Mouse (Mus musculus) midbrain, embryonic 13.5 days (tissue): ENCODE measurements around the gene Rora. TPM values are rescaled to one million over a fixed set of nuclear protein-coding genes. Genes with fewer than 3 reads are reported as not detected.

Experiments
- ATAC-seq: fragments of 200-750 bp; cut with Nextera tagmentation; 2 replicates; pipeline ENCODE4 v1.8.0; 2017; ENCODE audit warnings: mild to moderate bottlenecking, moderate TSS enrichment, moderate library complexity
- H3K27ac ChIP-seq: fragments of 300-500 bp; sonication (generic); 2 replicates; pipeline ENCODE4 v1.5.1; 2015; ENCODE audit warnings: inconsistent platforms, mild to moderate bottlenecking, moderate library complexity
- H3K27me3 ChIP-seq: fragments of 300-500 bp; sonication (generic); 2 replicates; pipeline ENCODE4 v1.6.1; 2015; ENCODE audit warnings: mild to moderate bottlenecking, inconsistent platforms
- H3K36me3 ChIP-seq: fragments of 300-500 bp; sonication (generic); 2 replicates; pipeline ENCODE4 v1.6.1; 2015; ENCODE audit warnings: mild to moderate bottlenecking, inconsistent platforms
- H3K4me1 ChIP-seq: fragments of 300-500 bp; sonication (generic); replicated peaks from 2 replicates; pipeline ENCODE4 v1.6.1; 2015; ENCODE audit warnings: inconsistent platforms
- H3K4me2 ChIP-seq: fragments of 300-500 bp; sonication (generic); replicated peaks from 2 replicates; pipeline ENCODE4 v1.6.1; 2015; ENCODE audit warnings: moderate library complexity, mild to moderate bottlenecking, inconsistent platforms
- H3K4me3 ChIP-seq: fragments of 300-500 bp; sonication (generic); replicated peaks from 2 replicates; pipeline ENCODE4 v1.5.1; 2015; ENCODE audit warnings: mild to moderate bottlenecking, inconsistent platforms
- H3K9ac ChIP-seq: fragments of 300-500 bp; sonication (generic); replicated peaks from 2 replicates; pipeline ENCODE4 v1.6.1; 2015; ENCODE audit warnings: mild to moderate bottlenecking, inconsistent platforms
- H3K9me3 ChIP-seq: fragments of 300-500 bp; sonication (generic); 2 replicates; pipeline ENCODE4 v1.6.1; 2016; ENCODE audit warnings: mild to moderate bottlenecking, inconsistent platforms
- WGBS: fragments of 180-500 bp; shearing (Covaris S2); methylation state at CpG from one replicate; pipeline ENCODE4 v1.1.7; 2015; 5-methylcytosine and 5-hydroxymethylcytosine counted together
- polyA plus RNA-seq: library from polyadenylated mRNA; unstranded; fragments of >200 nt; fragmentation: Nextera tagmentation; extraction: Ambion mirVana; gene quantifications from 2 replicates; pipeline ENCODE4 v1.2.1, GENCODE M21; 2015

The Rora gene
- polyA plus RNA-seq, 1 experiment from 2014 or later: 21.0 TPM

GRCm38 (mm10) chr9:68795314-68795713, 141.7 kb downstream of the Rora start:
- Histone ChIP-seq H3K27ac (no peak overlapping the region), H3K36me3 (no peaks in the 10 kb centered on the region), H3K9me3 (no peaks in the 10 kb centered on the region), H3K4me2 (no peak overlapping the region), H3K4me1 (no peaks in the 10 kb centered on the region; the same call in 1 of the 2 replicates), H3K9ac (no peak overlapping the region), H3K4me3 (no peak overlapping the region), H3K27me3 (no peaks in the 10 kb centered on the region)
- no peak for ATAC-seq
- WGBS: 89% methylated on average over 13 of the region's 13 CpGs

GRCm38 (mm10) chr9:68798221-68798620, 144.6 kb downstream of the Rora start:
- no peaks in the 10 kb centered on the region for H3K27me3 ChIP-seq
- H3K9me3 ChIP-seq: no peaks in the 10 kb centered on the region
- no peak overlapping the region for H3K4me3 ChIP-seq
- no peak overlapping the region for H3K9ac ChIP-seq
- WGBS: 80% methylated on average over 4 of the region's 4 CpGs
- no peak overlapping the region for H3K27ac ChIP-seq
- no peaks in the 10 kb centered on the region for H3K4me1 ChIP-seq
- no peaks in the 10 kb centered on the region for H3K36me3 ChIP-seq
- ATAC-seq: no peak
- H3K4me2 ChIP-seq: no peak overlapping the region

- Histone ChIP-seq H3K27me3 (no peaks in the 10 kb centered on the region), H3K4me1 (no peaks in the 10 kb centered on the region), H3K27ac (no peak overlapping the region), H3K9ac (no peak overlapping the region), H3K4me3 (no peak overlapping the region), H3K9me3 (no peaks in the 10 kb centered on the region), H3K4me2 (no peak overlapping the region), H3K36me3 (no peaks in the 10 kb centered on the region)
- 92% methylated on average over 6 of the region's 6 CpGs for WGBS
- no peak for ATAC-seq
Observed at GRCm38 (mm10) chr9:68799065-68799464, 145.5 kb downstream of the Rora start.

GRCm38 (mm10) chr9:68804229-68804628, 150.6 kb downstream of the Rora start:
- Histone ChIP-seq H3K36me3 (no peaks in the 10 kb centered on the region), H3K9ac (no peak overlapping the region), H3K4me2 (no peak overlapping the region), H3K27ac (no peak overlapping the region), H3K9me3 (no peaks in the 10 kb centered on the region), H3K4me3 (no peak overlapping the region), H3K27me3 (no peaks in the 10 kb centered on the region), H3K4me1 (peaks cover 5% of the 10 kb centered on the region)
- no peak for ATAC-seq
- 85% methylated on average over 6 of the region's 6 CpGs for WGBS

GRCm38 (mm10) chr9:68805776-68806175, 152.2 kb downstream of the Rora start:
- Histone ChIP-seq H3K4me1 (peaks cover 5% of the 10 kb centered on the region), H3K9ac (no peak overlapping the region), H3K27me3 (no peaks in the 10 kb centered on the region), H3K4me3 (no peak overlapping the region), H3K9me3 (no peaks in the 10 kb centered on the region), H3K27ac (peak overlapping the region; percentile 19; the same call in 1 of the 2 replicates), H3K36me3 (no peaks in the 10 kb centered on the region), H3K4me2 (no peak overlapping the region)
- ATAC-seq: no peak
- 69% methylated on average over 5 of the region's 5 CpGs for WGBS

- no peak overlapping the region for H3K4me3 ChIP-seq
- 90% methylated on average over 2 of the region's 2 CpGs for WGBS
- no peak for ATAC-seq
- no peak overlapping the region for H3K9ac ChIP-seq
- no peaks in the 10 kb centered on the region for H3K27me3 ChIP-seq
- no peak overlapping the region for H3K4me2 ChIP-seq
- H3K36me3 ChIP-seq: no peaks in the 10 kb centered on the region
- H3K9me3 ChIP-seq: no peaks in the 10 kb centered on the region
- peaks cover 5% of the 10 kb centered on the region for H3K4me1 ChIP-seq
- H3K27ac ChIP-seq: no peak overlapping the region
Observed at GRCm38 (mm10) chr9:68807735-68808134, 154.1 kb downstream of the Rora start.

GRCm38 (mm10) chr9:68809536-68809935, 155.9 kb downstream of the Rora start:
- Histone ChIP-seq H3K27ac (no peak overlapping the region), H3K9me3 (no peaks in the 10 kb centered on the region), H3K4me1 (peaks cover 5% of the 10 kb centered on the region), H3K4me3 (no peak overlapping the region), H3K9ac (no peak overlapping the region), H3K36me3 (no peaks in the 10 kb centered on the region), H3K4me2 (no peak overlapping the region), H3K27me3 (no peaks in the 10 kb centered on the region)
- 82% methylated on average over 5 of the region's 5 CpGs for WGBS
- no peak for ATAC-seq

GRCm38 (mm10) chr9:68814723-68815122, 161.1 kb downstream of the Rora start:
- H3K4me1 ChIP-seq: no peaks in the 10 kb centered on the region
- H3K27me3 ChIP-seq: no peaks in the 10 kb centered on the region
- no peaks in the 10 kb centered on the region for H3K36me3 ChIP-seq
- H3K4me3 ChIP-seq: no peak overlapping the region
- no peak overlapping the region for H3K27ac ChIP-seq
- H3K9me3 ChIP-seq: no peaks in the 10 kb centered on the region
- ATAC-seq: no peak
- 97% methylated on average over 1 of the region's 1 CpGs for WGBS
- H3K9ac ChIP-seq: no peak overlapping the region
- no peak overlapping the region for H3K4me2 ChIP-seq

GRCm38 (mm10) chr9:68815877-68816276, 162.3 kb downstream of the Rora start:
- no peaks in the 10 kb centered on the region for H3K27me3 ChIP-seq
- H3K9me3 ChIP-seq: no peaks in the 10 kb centered on the region
- WGBS: 96% methylated on average over 9 of the region's 9 CpGs
- H3K4me3 ChIP-seq: no peak overlapping the region
- no peaks in the 10 kb centered on the region for H3K36me3 ChIP-seq
- H3K4me2 ChIP-seq: no peak overlapping the region
- no peak for ATAC-seq
- no peak overlapping the region for H3K27ac ChIP-seq
- H3K4me1 ChIP-seq: 0 out of 2 replicates have a peak, but pooled peaks cover 3% of the 10 kb centered on the region
- no peak overlapping the region for H3K9ac ChIP-seq

- H3K4me3 ChIP-seq: no peak overlapping the region
- H3K27me3 ChIP-seq: no peaks in the 10 kb centered on the region
- WGBS: 80% methylated on average over 4 of the region's 4 CpGs
- H3K9me3 ChIP-seq: no peaks in the 10 kb centered on the region
- no peak for ATAC-seq
- H3K4me2 ChIP-seq: no peak overlapping the region
- H3K4me1 ChIP-seq: 0 out of 2 replicates have a peak, but pooled peaks cover 3% of the 10 kb centered on the region
- no peak overlapping the region for H3K27ac ChIP-seq
- H3K9ac ChIP-seq: no peak overlapping the region
- no peaks in the 10 kb centered on the region for H3K36me3 ChIP-seq
Observed at GRCm38 (mm10) chr9:68820036-68820435, 166.4 kb downstream of the Rora start.

- no peak overlapping the region for H3K27ac ChIP-seq
Observed at GRCm38 (mm10) chr9:68820478-68820877, 166.9 kb downstream of the Rora start.

GRCm38 (mm10) chr9:68821388-68821787, 167.8 kb downstream of the Rora start:
- no peak overlapping the region for H3K4me3 ChIP-seq
- ATAC-seq: no peak
- no peaks in the 10 kb centered on the region for H3K9me3 ChIP-seq
- H3K4me2 ChIP-seq: no peak overlapping the region
- no peaks in the 10 kb centered on the region for H3K27me3 ChIP-seq
- H3K9ac ChIP-seq: no peak overlapping the region
- 47% methylated on average over 1 of the region's 1 CpGs for WGBS
- H3K4me1 ChIP-seq: 0 out of 2 replicates have a peak, but pooled peaks cover 3% of the 10 kb centered on the region
- no peaks in the 10 kb centered on the region for H3K36me3 ChIP-seq
- H3K27ac ChIP-seq: no peak overlapping the region

More at GRCm38 (mm10) chr9:68820478-68820877, 166.9 kb downstream of the Rora start:
- Histone ChIP-seq H3K4me3 (no peak overlapping the region), H3K36me3 (no peaks in the 10 kb centered on the region), H3K9me3 (no peaks in the 10 kb centered on the region), H3K4me2 (no peak overlapping the region), H3K9ac (no peak overlapping the region), H3K27me3 (no peaks in the 10 kb centered on the region), H3K4me1 (0 out of 2 replicates have a peak, but pooled peaks cover 3% of the 10 kb centered on the region)
- ATAC-seq: no peak

- Histone ChIP-seq H3K9ac (no peak overlapping the region), H3K36me3 (no peaks in the 10 kb centered on the region), H3K9me3 (no peaks in the 10 kb centered on the region), H3K27ac (no peak overlapping the region), H3K27me3 (no peaks in the 10 kb centered on the region), H3K4me2 (no peak overlapping the region), H3K4me3 (no peak overlapping the region), H3K4me1 (0 out of 2 replicates have a peak, but pooled peaks cover 3% of the 10 kb centered on the region)
- no peak for ATAC-seq
- 96% methylated on average over 5 of the region's 5 CpGs for WGBS
Observed at GRCm38 (mm10) chr9:68823292-68823691, 169.7 kb downstream of the Rora start.
